Mouse (Mus musculus) embryonic facial prominence, embryonic 14.5 days (tissue): ENCODE results near the gene Cyb5b. TPM values are rescaled to one million over a fixed set of nuclear protein-coding genes. Genes with fewer than 3 reads are reported as not detected.

Experiments used
- ATAC-seq: fragments of 200-750 bp; cut with Nextera tagmentation; 2 replicates; pipeline ENCODE4 v1.8.0; 2017; ENCODE audit warnings: low read depth, moderate number of reproducible peaks, moderate TSS enrichment
- DNase-seq: peaks from one replicate; pipeline ENCODE4 v3.0.0-alpha.2; 2015; ENCODE audit warnings: low spot score
- H3K27ac ChIP-seq: fragments of 300-500 bp; sonication (generic); replicated peaks from 2 replicates; pipeline ENCODE4 v1.5.1; 2014; ENCODE audit warnings: low read depth, mild to moderate bottlenecking, low read length, moderate library complexity
- H3K27me3 ChIP-seq: fragments of 300-500 bp; sonication (generic); replicated peaks from 2 replicates; pipeline ENCODE4 v1.6.1; 2014; ENCODE audit warnings: low read length; ENCODE audit not compliant: control insufficient read depth, insufficient read depth
- H3K36me3 ChIP-seq: fragments of 300-500 bp; sonication (generic); 2 replicates; pipeline ENCODE4 v1.6.1; 2014; ENCODE audit warnings: low read length, mixed read lengths; ENCODE audit not compliant: control insufficient read depth, insufficient read depth
- H3K4me1 ChIP-seq: fragments of 300-500 bp; sonication (generic); 2 replicates; pipeline ENCODE4 v1.6.1; 2014; ENCODE audit warnings: antibody characterized with exemption, low read length; ENCODE audit not compliant: control insufficient read depth, insufficient read depth
- H3K4me2 ChIP-seq: fragments of 300-500 bp; sonication (generic); 2 replicates; pipeline ENCODE4 v1.6.1; 2014; ENCODE audit warnings: low read depth, mild to moderate bottlenecking, low read length, moderate library complexity, mixed read lengths
- H3K4me3 ChIP-seq: fragments of 300-500 bp; sonication (generic); 2 replicates; pipeline ENCODE4 v1.5.1; 2014; ENCODE audit warnings: low read depth, mild to moderate bottlenecking, low read length
- H3K9ac ChIP-seq: fragments of 300-500 bp; sonication (generic); 2 replicates; pipeline ENCODE4 v1.6.1; 2014; ENCODE audit warnings: low read depth, mild to moderate bottlenecking, low read length, moderate library complexity, mixed read lengths
- H3K9me3 ChIP-seq: fragments of 300-500 bp; sonication (generic); 2 replicates; pipeline ENCODE4 v1.6.1; 2016; ENCODE audit warnings: low read length; ENCODE audit not compliant: control insufficient read depth
- WGBS: fragments of 180-500 bp; shearing (Covaris S2); extraction: QIAGEN DNeasy Blood & Tissue Kit; methylation state at CpG from one replicate; pipeline ENCODE4 v1.1.7; 2014; 5-methylcytosine and 5-hydroxymethylcytosine counted together
- polyA plus RNA-seq: library from polyadenylated mRNA; unstranded; fragments of >200 nt; fragmentation: Nextera tagmentation; extraction: Ambion mirVana; gene quantifications from 2 replicates; pipeline ENCODE4 v1.2.1, GENCODE M21; 2014

Gene Cyb5b
- polyA plus RNA-seq, 1 experiment from 2014 or later = 78.5 TPM

- ATAC-seq = no peak
- Histone ChIP-seq H3K9ac (no peak overlapping the region), H3K27me3 (no peaks in the 10 kb centered on the region), H3K27ac (no peak overlapping the region), H3K4me3 (no peak overlapping the region), H3K36me3 (no peaks in the 10 kb centered on the region), H3K4me1 (peaks cover 14% of the 10 kb centered on the region; the same call in 1 of the 2 replicates), H3K4me2 (no peak overlapping the region), H3K9me3 (no peaks in the 10 kb centered on the region)
- 51% methylated on average over 4 of the region's 4 CpGs for WGBS
- DNase-seq = no peak
Measured at GRCm38 (mm10) chr8:107113209-107113608, 37.2 kb upstream of the Cyb5b start.

- no peak overlapping the region for H3K4me3 ChIP-seq
- no peaks in the 10 kb centered on the region for H3K27me3 ChIP-seq
- peak overlapping the region; percentile 48 for H3K9ac ChIP-seq
- no peaks in the 10 kb centered on the region for H3K9me3 ChIP-seq
- peak overlapping the region; percentile 40 for H3K4me2 ChIP-seq
- 33% methylated on average over 19 of the region's 19 CpGs for WGBS
- peak overlapping the region; percentile 59 for H3K27ac ChIP-seq
- ATAC-seq (no peak), DNase-seq (peak; percentile 27)
- peaks cover 14% of the 10 kb centered on the region; the same call in 1 of the 2 replicates for H3K4me1 ChIP-seq
- H3K36me3 ChIP-seq = no peaks in the 10 kb centered on the region
Measured at GRCm38 (mm10) chr8:107114150-107115007, 36.1 kb upstream of the Cyb5b start.

GRCm38 (mm10) chr8:107115008-107115320 is 35.5 kb upstream of the Cyb5b start:
- H3K9ac ChIP-seq = peak overlapping the region; percentile 48
- H3K27ac ChIP-seq = peak overlapping the region; percentile 59
- no peaks in the 10 kb centered on the region for H3K9me3 ChIP-seq
- WGBS = 51% methylated on average over 10 of the region's 10 CpGs
- H3K36me3 ChIP-seq = no peaks in the 10 kb centered on the region
- no peaks in the 10 kb centered on the region for H3K27me3 ChIP-seq
- H3K4me1 ChIP-seq = peaks cover 14% of the 10 kb centered on the region; the same call in 1 of the 2 replicates
- DNase-seq (no peak), ATAC-seq (no peak)
- H3K4me2 ChIP-seq = peak overlapping the region; percentile 40; the same call in 1 of the 2 replicates
- H3K4me3 ChIP-seq = no peak overlapping the region

GRCm38 (mm10) chr8:107116023-107116422 is 34.4 kb upstream of the Cyb5b start:
- Histone ChIP-seq H3K4me1 (peaks cover 14% of the 10 kb centered on the region; the same call in 1 of the 2 replicates), H3K4me2 (peak overlapping the region; percentile 23; the same call in 1 of the 2 replicates), H3K27me3 (no peaks in the 10 kb centered on the region), H3K9me3 (no peaks in the 10 kb centered on the region), H3K27ac (no peak overlapping the region; the same call in 1 of the 2 replicates), H3K9ac (no peak overlapping the region), H3K36me3 (no peaks in the 10 kb centered on the region), H3K4me3 (no peak overlapping the region)
- WGBS = 10% methylated on average over 11 of the region's 11 CpGs
- ATAC-seq = peak; percentile 58; the same call in 1 of the 2 replicates
- DNase-seq = peak; percentile 90

GRCm38 (mm10) chr8:107117019-107117418 is 33.4 kb upstream of the Cyb5b start:
- H3K27ac ChIP-seq = no peak overlapping the region
- 36% methylated on average over 2 of the region's 2 CpGs for WGBS
- no peaks in the 10 kb centered on the region for H3K9me3 ChIP-seq
- H3K9ac ChIP-seq = no peak overlapping the region
- H3K36me3 ChIP-seq = no peaks in the 10 kb centered on the region
- DNase-seq (peak; percentile 41), ATAC-seq (no peak)
- H3K4me2 ChIP-seq = no peak overlapping the region
- H3K4me3 ChIP-seq = no peak overlapping the region
- peaks cover 14% of the 10 kb centered on the region; the same call in 1 of the 2 replicates for H3K4me1 ChIP-seq
- no peaks in the 10 kb centered on the region for H3K27me3 ChIP-seq

GRCm38 (mm10) chr8:107118803-107119233 is 31.6 kb upstream of the Cyb5b start:
- no peak for DNase-seq
- Histone ChIP-seq H3K9ac (no peak overlapping the region), H3K27me3 (no peaks in the 10 kb centered on the region), H3K4me2 (no peak overlapping the region), H3K27ac (peak overlapping the region; percentile 24; the same call in 1 of the 2 replicates), H3K4me1 (peaks cover 18% of the 10 kb centered on the region; the same call in 1 of the 2 replicates), H3K9me3 (no peaks in the 10 kb centered on the region), H3K36me3 (no peaks in the 10 kb centered on the region), H3K4me3 (no peak overlapping the region)
- no peak for ATAC-seq
- WGBS = 48% methylated on average over 7 of the region's 7 CpGs

GRCm38 (mm10) chr8:107119412-107119811 is 31.0 kb upstream of the Cyb5b start:
- Histone ChIP-seq H3K4me1 (peaks cover 13% of the 10 kb centered on the region; the same call in 1 of the 2 replicates), H3K27me3 (no peaks in the 10 kb centered on the region), H3K36me3 (no peaks in the 10 kb centered on the region), H3K4me2 (no peak overlapping the region), H3K9ac (no peak overlapping the region), H3K27ac (peak overlapping the region; percentile 6; the same call in 1 of the 2 replicates), H3K4me3 (no peak overlapping the region), H3K9me3 (no peaks in the 10 kb centered on the region)
- peak; percentile 84 for DNase-seq
- 57% methylated on average over 9 of the region's 9 CpGs for WGBS
- peak; percentile 70; the same call in 1 of the 2 replicates for ATAC-seq

- DNase-seq (no peak), ATAC-seq (no peak)
- Histone ChIP-seq H3K4me3 (no peak overlapping the region), H3K9me3 (no peaks in the 10 kb centered on the region), H3K27me3 (no peaks in the 10 kb centered on the region), H3K36me3 (no peaks in the 10 kb centered on the region), H3K9ac (no peak overlapping the region), H3K4me1 (peaks cover 7% of the 10 kb centered on the region; the same call in 1 of the 2 replicates), H3K4me2 (no peak overlapping the region), H3K27ac (no peak overlapping the region)
Measured at GRCm38 (mm10) chr8:107120806-107121205, 29.6 kb upstream of the Cyb5b start.
